Mouse (Mus musculus) ES-Bruce4 (cell line): ENCODE measurements at regions not wholly inside any gene's neighbourhood (a gene's known extent, or its start where the extent isn't known, plus 50 kb on each side); places are given as distances from the start of the nearest gene placed in this dataset.

Experiments used
- CTCF ChIP-seq: IDR thresholded peaks from one replicate; pipeline ENCODE4 v1.8.1; 2011; ENCODE audit warnings: low read depth, low read length
- EP300 ChIP-seq: IDR thresholded peaks from 2 replicates; pipeline ENCODE4 v1.6.1; 2011; ENCODE audit warnings: low read depth, low read length; ENCODE audit not compliant: insufficient read depth
- POLR2A ChIP-seq: IDR thresholded peaks from one replicate; pipeline ENCODE4 v1.8.1; 2011; ENCODE audit warnings: low read length; ENCODE audit not compliant: insufficient read depth

- TF ChIP-seq CTCF: no peak
- TF ChIP-seq POLR2A: no peak
- no peak for TF ChIP-seq EP300
Observed at GRCm38 (mm10) chr3:33903326-33903725, 59.2 kb upstream of the Ccdc39 start.
